Mouse (Mus musculus): Measurements from ENCODE around the gene Scnn1a. TPM values are rescaled to one million over a fixed set of nuclear protein-coding genes. Genes with fewer than 3 reads are reported as not detected.

Scnn1a gene
- polyA plus RNA-seq, 1 experiment from 2014 or later: 0.24 TPM

DNA sequence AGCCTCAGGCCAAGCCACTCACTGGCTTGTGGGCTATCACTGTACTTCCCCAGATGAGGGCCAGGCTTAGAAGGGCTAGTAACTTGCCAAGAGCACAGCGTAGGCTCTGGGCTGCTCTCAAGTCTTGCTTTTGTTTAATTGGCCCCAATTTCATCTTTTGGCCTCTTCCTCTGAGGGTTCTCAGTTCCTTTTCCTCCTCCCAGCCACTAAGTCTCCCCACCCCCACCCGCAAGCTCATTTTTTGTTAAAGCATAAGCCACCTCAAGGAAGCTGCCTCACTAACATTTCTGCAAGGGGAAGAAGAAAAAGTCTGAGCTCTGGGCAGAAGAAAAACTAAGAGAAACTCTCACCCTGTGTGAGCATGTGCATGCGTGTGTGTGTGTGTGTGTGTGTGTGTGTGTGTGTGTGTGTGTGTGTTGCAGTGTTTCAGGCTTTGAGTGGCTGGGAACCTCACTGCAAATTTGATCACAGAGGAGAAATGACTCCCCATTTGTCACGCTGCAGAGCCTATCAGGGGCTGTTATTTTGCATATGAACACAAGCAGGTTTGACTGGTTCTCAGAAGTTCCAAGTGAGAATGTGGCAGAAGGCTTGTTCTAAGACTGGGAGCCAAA is 47.4 kb downstream of the Scnn1a start:
- H3K4me1 ChIP-seq: peaks cover 24% of the 10 kb centered on the region; the same call in 1 of the 2 replicates
- H3K4me2 ChIP-seq: no peak overlapping the region
- WGBS: 56% methylated on average over 4 of the region's 4 CpGs
- no peak for ATAC-seq (ENCODE audit: low FRiP score)
- no peak overlapping the region for H3K4me3 ChIP-seq (replicated peaks)
- peaks cover 37% of the 10 kb centered on the region for H3K27me3 ChIP-seq
- H3K9me3 ChIP-seq: no peaks in the 10 kb centered on the region
- H3K36me3 ChIP-seq (replicated peaks): no peaks in the 10 kb centered on the region
- no peak overlapping the region for H3K27ac ChIP-seq
- no peak overlapping the region for H3K9ac ChIP-seq

- WGBS: 51% methylated on average over 6 of the region's 6 CpGs
- no peak overlapping the region for H3K4me2 ChIP-seq
- H3K4me3 ChIP-seq (replicated peaks): no peak overlapping the region
- no peak overlapping the region for H3K27ac ChIP-seq
- no peaks in the 10 kb centered on the region for H3K36me3 ChIP-seq (replicated peaks)
- H3K27me3 ChIP-seq: peaks cover 81% of the 10 kb centered on the region
- ATAC-seq (ENCODE audit: low FRiP score): no peak
- H3K9me3 ChIP-seq: no peaks in the 10 kb centered on the region
- no peak overlapping the region for H3K9ac ChIP-seq
- H3K4me1 ChIP-seq: peaks cover 26% of the 10 kb centered on the region
These were observed 56.6 kb downstream of the Scnn1a start for GRCm38 (mm10) chr6:125377042-125377441.

DNA sequence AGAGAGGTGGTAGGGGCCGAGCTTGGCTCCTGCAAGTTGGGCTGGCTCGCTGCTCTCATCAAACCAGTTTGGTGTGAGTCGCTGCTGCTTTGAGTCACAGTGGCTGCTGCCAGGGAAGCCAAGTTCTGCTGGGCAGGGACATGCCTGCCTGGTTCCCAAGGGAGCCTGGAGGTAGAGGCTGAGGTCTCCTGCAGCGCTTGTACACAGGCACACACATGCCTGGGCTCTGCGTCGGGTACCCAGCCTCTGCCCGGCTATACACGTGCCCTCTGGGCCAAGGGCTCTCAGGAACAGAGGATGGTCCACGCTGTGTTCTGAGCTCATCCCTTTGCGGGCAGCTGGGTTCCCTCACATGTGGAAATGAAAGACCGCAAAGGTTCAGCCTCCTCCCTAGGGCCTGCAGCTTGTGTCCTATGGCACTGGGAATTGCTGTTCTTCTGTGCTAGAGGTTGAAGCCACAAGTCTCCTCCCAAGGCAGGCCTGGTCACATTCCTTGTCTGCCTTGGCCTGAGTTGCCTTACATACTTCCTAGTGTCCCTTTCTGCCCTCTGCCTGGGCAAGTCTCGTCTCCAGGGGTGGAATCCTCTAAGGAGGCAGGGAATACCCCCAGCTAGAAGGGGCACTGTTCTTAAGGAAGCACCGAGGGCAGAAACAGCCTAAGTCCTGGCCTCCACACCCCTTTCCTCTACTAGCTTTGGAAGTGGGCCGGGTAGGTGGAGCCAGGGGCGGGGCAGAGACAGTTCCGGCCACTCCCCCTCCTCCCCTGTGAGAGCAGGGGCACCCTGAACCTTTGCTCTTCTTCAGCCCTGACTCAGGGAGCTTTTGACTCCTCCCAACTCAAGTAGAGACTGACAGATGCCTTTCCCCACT is 57.4 kb downstream of the Scnn1a start:
- no peak overlapping the region for H3K27ac ChIP-seq
- H3K9ac ChIP-seq: no peak overlapping the region
- peaks cover 26% of the 10 kb centered on the region for H3K4me1 ChIP-seq
- WGBS: 43% methylated on average over 16 of the region's 16 CpGs
- H3K36me3 ChIP-seq (replicated peaks): no peaks in the 10 kb centered on the region
- no peak overlapping the region for H3K4me2 ChIP-seq
- no peak overlapping the region for H3K4me3 ChIP-seq (replicated peaks)
- H3K27me3 ChIP-seq: peaks cover 84% of the 10 kb centered on the region
- ATAC-seq (ENCODE audit: low FRiP score): peak; percentile 45; the same call in 1 of the 2 replicates
- no peaks in the 10 kb centered on the region for H3K9me3 ChIP-seq

GRCm38 (mm10) chr6:125378621-125379020 is 58.2 kb downstream of the Scnn1a start:
- H3K4me3 ChIP-seq (replicated peaks): no peak overlapping the region
- no peaks in the 10 kb centered on the region for H3K36me3 ChIP-seq (replicated peaks)
- ATAC-seq (ENCODE audit: low FRiP score): no peak
- H3K27me3 ChIP-seq: peaks cover 83% of the 10 kb centered on the region
- WGBS: 13% methylated on average over 6 of the region's 6 CpGs
- H3K9me3 ChIP-seq: no peaks in the 10 kb centered on the region
- peaks cover 26% of the 10 kb centered on the region for H3K4me1 ChIP-seq
- H3K4me2 ChIP-seq: no peak overlapping the region
- H3K9ac ChIP-seq: no peak overlapping the region
- no peak overlapping the region for H3K27ac ChIP-seq

DNA sequence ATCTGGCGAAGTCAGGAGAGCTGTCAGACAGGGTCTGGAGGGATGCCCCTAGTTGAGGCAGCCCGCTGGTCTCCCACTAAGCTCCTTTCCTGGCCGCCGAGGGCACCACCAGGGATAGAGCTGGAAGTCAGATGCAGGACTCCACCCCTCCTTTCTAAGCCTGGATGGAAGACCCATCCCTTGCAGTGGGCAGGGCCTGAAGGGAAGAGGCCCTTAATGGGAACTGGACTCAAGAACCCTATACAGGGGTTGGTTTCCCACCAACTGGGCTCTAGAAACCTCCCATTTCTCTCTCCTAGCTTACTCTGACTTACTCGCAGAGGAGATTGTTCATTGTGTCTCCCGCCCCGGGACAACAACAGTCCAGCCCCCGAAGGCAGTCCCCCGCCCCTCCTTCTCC is 59.3 kb downstream of the Scnn1a start:
- H3K4me2 ChIP-seq: peak overlapping the region; percentile 57
- no peaks in the 10 kb centered on the region for H3K36me3 ChIP-seq (replicated peaks)
- no peak overlapping the region for H3K9ac ChIP-seq
- peak overlapping the region; percentile 34 for H3K4me3 ChIP-seq (replicated peaks)
- no peak overlapping the region for H3K27ac ChIP-seq
- no peak for ATAC-seq (ENCODE audit: low FRiP score)
- H3K27me3 ChIP-seq: peaks cover 77% of the 10 kb centered on the region
- WGBS: 3% methylated on average over 9 of the region's 9 CpGs
- no peaks in the 10 kb centered on the region for H3K9me3 ChIP-seq
- H3K4me1 ChIP-seq: peaks cover 26% of the 10 kb centered on the region

- ATAC-seq (ENCODE audit: low FRiP score): no peak
- Histone ChIP-seq H3K4me3 (replicated peaks) (peak within 1 kb of the TSS; percentile 34), H3K4me1 (peaks cover 26% of the 10 kb centered on the region), H3K27me3 (peaks cover 68% of the 10 kb centered on the region), H3K36me3 (replicated peaks) (no peaks in the 10 kb centered on the region), H3K27ac (no peak within 1 kb of the TSS), H3K4me2 (peak within 1 kb of the TSS; percentile 57), H3K9ac (no peak within 1 kb of the TSS), H3K9me3 (no peaks in the 10 kb centered on the region)
- WGBS: 10% methylated on average over 39 of the region's 40 CpGs
These were observed 60.2 kb downstream of the Scnn1a start, which contains the start of gene Plekhg6 for GRCm38 (mm10) chr6:125380372-125381360. Plekhg6 (minus strand) TSS chr6:125380793.

DNA sequence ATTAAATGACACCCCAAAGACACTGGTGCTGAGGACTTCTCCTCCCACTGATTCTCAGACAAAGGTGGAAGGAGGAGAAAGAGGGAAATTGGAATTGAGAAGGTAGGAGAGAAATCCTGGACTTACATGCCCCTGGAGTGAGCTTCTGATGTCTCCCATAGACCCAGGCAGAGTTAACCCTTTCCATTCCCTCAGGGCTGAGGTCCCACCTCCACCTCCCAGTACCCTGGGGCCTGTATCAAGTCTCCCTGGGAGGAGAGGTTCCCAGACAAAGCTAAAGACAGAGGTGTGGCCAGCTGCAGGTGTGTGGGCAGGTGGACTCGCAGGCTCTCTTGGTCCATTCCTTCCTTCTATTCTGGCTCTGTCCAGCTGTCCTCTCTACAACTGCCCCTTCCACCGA is 61.6 kb downstream of the Scnn1a start:
- H3K27ac ChIP-seq: no peak overlapping the region
- no peak overlapping the region for H3K4me2 ChIP-seq
- peaks cover 64% of the 10 kb centered on the region for H3K27me3 ChIP-seq
- no peaks in the 10 kb centered on the region for H3K36me3 ChIP-seq (replicated peaks)
- H3K9ac ChIP-seq: no peak overlapping the region
- no peak for ATAC-seq (ENCODE audit: low FRiP score)
- no peak overlapping the region for H3K4me3 ChIP-seq (replicated peaks)
- no peaks in the 10 kb centered on the region for H3K9me3 ChIP-seq
- WGBS: 66% methylated on average over 2 of the region's 2 CpGs
- H3K4me1 ChIP-seq: peaks cover 26% of the 10 kb centered on the region

- Histone ChIP-seq H3K27ac (no peak overlapping the region), H3K27me3 (peaks cover 31% of the 10 kb centered on the region), H3K4me1 (peaks cover 2% of the 10 kb centered on the region), H3K4me3 (replicated peaks) (no peak overlapping the region), H3K9me3 (no peaks in the 10 kb centered on the region), H3K36me3 (replicated peaks) (no peaks in the 10 kb centered on the region), H3K4me2 (no peak overlapping the region), H3K9ac (no peak overlapping the region)
- ATAC-seq (ENCODE audit: low FRiP score): no peak
- 68% methylated on average over 11 of the region's 11 CpGs for WGBS
These were observed 64.9 kb downstream of the Scnn1a start for GRCm38 (mm10) chr6:125385066-125385974.

GRCm38 (mm10) chr6:125386080-125386479 is 65.6 kb downstream of the Scnn1a start:
- H3K4me1 ChIP-seq: no peaks in the 10 kb centered on the region
- H3K9ac ChIP-seq: no peak overlapping the region
- no peaks in the 10 kb centered on the region for H3K36me3 ChIP-seq (replicated peaks)
- no peak overlapping the region for H3K4me2 ChIP-seq
- no peaks in the 10 kb centered on the region for H3K9me3 ChIP-seq
- H3K4me3 ChIP-seq (replicated peaks): no peak overlapping the region
- H3K27me3 ChIP-seq: peaks cover 23% of the 10 kb centered on the region
- ATAC-seq (ENCODE audit: low FRiP score): no peak
- WGBS: 81% methylated on average over 6 of the region's 6 CpGs
- no peak overlapping the region for H3K27ac ChIP-seq

- Histone ChIP-seq H3K9ac (no peak overlapping the region), H3K4me1 (no peaks in the 10 kb centered on the region), H3K4me3 (replicated peaks) (no peak overlapping the region), H3K27me3 (no peaks in the 10 kb centered on the region), H3K4me2 (no peak overlapping the region), H3K27ac (no peak overlapping the region), H3K36me3 (replicated peaks) (no peaks in the 10 kb centered on the region), H3K9me3 (no peaks in the 10 kb centered on the region)
- ATAC-seq (ENCODE audit: low FRiP score): no peak
- WGBS: 86% methylated on average over 5 of the region's 5 CpGs
These were observed 69.4 kb downstream of the Scnn1a start for GRCm38 (mm10) chr6:125389853-125390252.
